Mouse (Mus musculus): ENCODE measurements around the gene Prkce.

Prkce gene

GRCm38 (mm10) chr17:86170164-86170958 lies 2.8 kb downstream of the Prkce start:
- in situ Hi-C loops (cut with MboI, MseI): no loop called here

- in situ Hi-C loops (cut with MboI, MseI): no loop called here
Observed at GRCm38 (mm10) chr17:86175516-86175915, 7.9 kb downstream of the Prkce start.

GRCm38 (mm10) chr17:86176722-86177121 lies 9.1 kb downstream of the Prkce start:
- in situ Hi-C loops (cut with MboI, MseI): no loop called here

GRCm38 (mm10) chr17:86183788-86184187 lies 16.2 kb downstream of the Prkce start:
- in situ Hi-C loops (cut with MboI, MseI): no loop called here

- in situ Hi-C loops (cut with MboI, MseI): no loop called here
Observed at GRCm38 (mm10) chr17:86184552-86185209, 17.1 kb downstream of the Prkce start.

GRCm38 (mm10) chr17:86185584-86185983 lies 18.0 kb downstream of the Prkce start:
- in situ Hi-C loops (cut with MboI, MseI): no loop called here

GRCm38 (mm10) chr17:86187777-86188176 lies 20.2 kb downstream of the Prkce start:
- in situ Hi-C loops (cut with MboI, MseI): no loop called here

- in situ Hi-C loops (cut with MboI, MseI): no loop called here
Observed at GRCm38 (mm10) chr17:86193979-86194378, 26.4 kb downstream of the Prkce start.

GRCm38 (mm10) chr17:86194921-86195320 lies 27.3 kb downstream of the Prkce start:
- in situ Hi-C loops (cut with MboI, MseI): no loop called here

GRCm38 (mm10) chr17:86198496-86199465 lies 31.2 kb downstream of the Prkce start:
- in situ Hi-C loops (cut with MboI, MseI): no loop called here

GRCm38 (mm10) chr17:86201981-86202380 lies 34.4 kb downstream of the Prkce start:
- in situ Hi-C loops (cut with MboI, MseI): no loop called here

- in situ Hi-C loops (cut with MboI, MseI): no loop called here
Observed at GRCm38 (mm10) chr17:86202972-86203371, 35.4 kb downstream of the Prkce start.

- in situ Hi-C loops (cut with MboI, MseI): no loop called here
Observed at GRCm38 (mm10) chr17:86203531-86204450, 36.2 kb downstream of the Prkce start.

- in situ Hi-C loops (cut with MboI, MseI): no loop called here
Observed at GRCm38 (mm10) chr17:86206289-86206688, 38.7 kb downstream of the Prkce start.

GRCm38 (mm10) chr17:86208057-86208820 lies 40.7 kb downstream of the Prkce start:
- in situ Hi-C loops (cut with MboI, MseI): no loop called here

GRCm38 (mm10) chr17:86208821-86209186 lies 41.2 kb downstream of the Prkce start:
- in situ Hi-C loops (cut with MboI, MseI): no loop called here

GRCm38 (mm10) chr17:86209680-86210251 lies 42.2 kb downstream of the Prkce start:
- in situ Hi-C loops (cut with MboI, MseI): loop anchor here in 1 of 2 experiments (10.0 kb wide), 1 partner anchor 45 kb away; the partner anchor contains the start of gene Prkce

GRCm38 (mm10) chr17:86212204-86212603 lies 44.6 kb downstream of the Prkce start:
- in situ Hi-C loops (cut with MboI, MseI): loop anchor here in 1 of 2 experiments (10.0 kb wide), 1 partner anchor 47 kb away; the partner anchor contains the start of gene Prkce

- in situ Hi-C loops (cut with MboI, MseI): loop anchor here in 1 of 2 experiments (10.0 kb wide), 1 partner anchor 49 kb away; the partner anchor contains the start of gene Prkce
Observed at GRCm38 (mm10) chr17:86214285-86214684, 46.7 kb downstream of the Prkce start.

All from T-helper 17 cell (primary cell).